Mouse (Mus musculus): ENCODE data around the gene Pla2g15. TPM values are rescaled to one million over a fixed set of nuclear protein-coding genes. Genes with fewer than 3 reads are reported as not detected.

Pla2g15 gene
- total and polyA plus RNA-seq, 3 experiments: 21.9 to 38.8 (median 21.9) TPM

DNA sequence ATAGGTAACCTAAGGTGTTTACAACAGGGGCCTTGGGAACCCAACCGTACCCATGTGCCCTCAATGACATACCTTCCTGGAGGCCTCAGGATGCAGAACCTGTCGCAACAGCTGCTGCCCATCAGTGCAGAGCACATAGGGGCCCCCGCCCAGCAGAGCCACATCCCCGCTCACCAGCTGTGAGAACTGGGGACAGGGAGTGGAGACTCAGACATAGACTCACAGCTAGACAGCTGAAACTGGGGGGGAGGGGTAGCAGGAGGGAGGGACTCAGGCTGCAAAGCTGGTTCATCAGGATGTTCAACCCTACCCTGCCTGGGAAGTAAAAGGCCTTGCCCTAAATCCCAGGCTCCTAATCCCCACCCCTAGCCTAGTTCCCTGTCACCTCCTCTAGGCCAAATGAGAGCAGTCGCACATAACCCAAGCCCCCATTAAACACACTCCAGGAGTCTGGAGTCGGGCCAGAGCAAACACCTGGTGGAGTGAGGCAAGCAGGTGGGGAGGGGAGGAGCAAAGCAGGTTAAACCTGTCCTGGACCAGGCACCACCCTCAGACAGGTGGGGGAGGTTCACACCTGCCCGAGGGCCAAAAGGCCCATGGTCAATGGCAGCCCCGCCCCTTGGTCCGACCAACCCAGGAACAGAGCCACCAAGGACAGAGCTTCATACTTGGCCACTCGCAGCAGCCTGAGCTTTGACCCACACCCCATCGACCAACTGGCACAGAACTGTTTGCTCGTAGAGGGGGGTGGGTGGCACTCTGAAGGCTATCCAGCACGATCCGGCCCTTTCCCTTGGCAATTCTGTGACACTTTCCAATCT lies 15.2 kb upstream of the Pla2g15 start:
- peak; percentile 52 for DNase-seq

DNA sequence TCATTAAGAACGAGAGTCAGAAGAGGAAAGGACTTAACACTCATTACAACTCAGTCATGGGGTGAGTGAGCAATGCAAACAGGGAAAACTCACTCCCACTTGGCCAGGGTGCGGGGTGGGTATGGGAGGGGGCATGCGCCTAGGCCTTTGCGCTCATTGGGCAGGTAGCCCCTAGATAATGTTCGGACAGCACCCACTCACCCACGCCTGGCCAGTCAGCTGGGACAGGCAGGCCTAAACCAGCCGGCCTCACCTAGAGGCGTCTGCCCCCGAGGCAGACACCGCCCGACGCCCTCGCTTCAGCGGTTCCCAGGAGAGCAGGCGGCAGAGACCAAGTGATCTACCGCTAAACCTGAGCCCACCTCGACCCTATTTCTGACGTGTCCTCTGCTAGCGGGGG lies 14.5 kb upstream of the Pla2g15 start:
- DNase-seq: no peak

DNA sequence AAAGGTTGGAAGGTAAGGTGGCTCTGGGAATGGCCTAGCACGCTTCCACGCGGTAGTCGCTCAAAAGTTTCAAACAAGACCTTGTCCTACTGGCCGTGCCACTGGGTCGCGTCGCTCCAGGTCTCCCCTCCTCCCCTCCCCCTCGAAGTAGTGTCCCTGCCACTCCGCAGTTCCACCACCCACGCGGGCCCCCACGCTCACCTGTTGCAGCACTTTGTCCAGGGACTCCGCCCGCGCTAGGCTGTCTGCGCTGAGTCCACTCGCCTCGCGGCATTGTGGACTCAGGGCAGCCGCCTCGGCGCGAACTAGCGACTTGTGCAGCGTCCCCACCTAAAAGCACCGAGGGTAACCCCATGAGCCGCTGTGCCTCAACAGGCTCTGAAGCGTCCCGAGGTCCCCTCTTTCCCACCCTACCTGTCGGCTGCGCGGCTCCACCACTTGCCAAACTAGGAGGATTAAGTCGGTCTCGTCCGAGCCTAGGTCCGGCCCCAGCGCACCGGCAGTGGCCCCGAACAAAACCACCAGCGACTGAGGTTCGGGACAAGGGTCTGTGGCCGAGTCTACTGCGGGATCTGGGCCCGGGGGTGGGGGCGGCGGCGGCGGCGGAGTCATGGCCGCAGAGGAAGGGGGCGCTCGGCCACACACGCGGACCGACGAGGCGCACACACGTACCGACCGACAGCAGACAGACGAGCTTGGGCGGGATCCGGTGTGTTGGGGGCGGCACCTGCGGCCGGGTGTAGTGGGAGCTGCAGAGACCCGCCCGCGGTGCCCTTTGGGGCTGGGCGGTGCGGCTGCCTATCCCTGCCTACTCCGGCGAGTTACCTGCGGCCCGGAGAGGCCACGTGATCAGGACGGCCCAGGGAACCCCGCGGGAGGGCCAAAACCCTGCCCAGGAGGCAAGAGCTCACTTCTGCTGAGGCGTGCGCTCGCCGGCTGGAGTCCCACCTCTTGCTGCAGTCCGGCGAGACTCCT lies 13.8 kb upstream of the Pla2g15 start, which contains the start of gene Esrp2:
Esrp2 (minus strand) TSS at position 819 of the 975 bp plus-strand sequence.
- peak; percentile 83 for DNase-seq

DNA sequence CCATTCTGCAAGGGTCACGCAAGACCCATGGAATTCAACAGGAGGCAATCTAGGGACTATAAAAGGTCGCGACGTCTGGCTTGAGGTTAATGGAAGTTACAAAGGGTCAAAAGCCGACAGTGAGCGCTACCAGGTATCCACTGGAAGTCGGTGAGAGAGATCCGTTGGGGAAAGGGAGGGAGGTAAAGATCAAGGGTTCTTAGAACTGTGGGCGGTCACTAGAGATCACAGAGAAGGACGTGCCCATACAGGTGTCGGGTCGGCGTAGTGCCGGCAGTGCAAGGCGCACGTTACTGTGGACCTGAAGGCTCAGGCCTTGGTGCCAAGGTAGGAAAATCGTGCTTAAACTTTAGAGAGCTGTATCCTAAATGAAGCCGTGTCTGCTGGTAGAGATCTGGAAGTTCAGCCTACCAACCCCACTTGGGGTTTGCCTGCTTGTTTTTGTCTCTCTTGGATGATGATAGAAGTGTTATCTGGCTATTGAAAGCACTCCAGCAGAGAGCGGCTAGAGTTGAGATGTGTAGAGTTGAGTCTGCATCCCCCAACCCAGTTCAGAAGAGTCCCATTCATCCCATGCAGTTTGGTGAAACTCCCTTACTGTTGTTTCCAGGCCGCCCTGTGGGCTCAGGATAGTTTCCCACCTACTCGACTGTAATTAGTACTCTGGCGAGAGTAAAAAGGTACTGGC lies 12.8 kb upstream of the Pla2g15 start:
- DNase-seq: no peak

DNA sequence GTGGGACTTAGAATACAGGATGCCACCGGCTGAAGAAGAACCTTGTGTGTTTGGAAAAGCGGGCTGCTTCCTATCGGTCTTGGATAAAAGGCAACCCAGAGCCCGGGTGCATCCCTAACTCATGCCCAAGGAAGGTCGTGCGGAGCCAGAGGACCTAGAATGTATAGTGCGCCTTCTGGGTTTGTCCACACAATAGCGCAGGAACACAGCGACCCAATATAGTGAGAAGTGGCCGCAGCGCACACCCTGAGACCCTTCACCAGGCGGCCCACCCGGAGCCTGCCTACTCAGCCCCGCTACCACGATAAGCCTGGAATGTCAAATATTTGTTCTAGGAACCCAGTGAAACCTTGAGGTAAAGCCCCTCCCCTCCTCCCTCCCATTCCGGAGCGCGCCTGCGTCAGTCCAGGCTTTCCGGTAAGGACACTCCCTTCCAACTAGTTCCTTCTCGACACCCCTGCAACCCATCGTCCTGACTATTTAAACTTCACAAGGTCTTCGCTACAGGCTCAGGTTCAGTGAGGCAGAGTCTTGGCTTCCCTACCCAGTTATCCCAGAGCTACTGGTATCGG lies 12.2 kb upstream of the Pla2g15 start:
- DNase-seq: peak; percentile 89

DNA sequence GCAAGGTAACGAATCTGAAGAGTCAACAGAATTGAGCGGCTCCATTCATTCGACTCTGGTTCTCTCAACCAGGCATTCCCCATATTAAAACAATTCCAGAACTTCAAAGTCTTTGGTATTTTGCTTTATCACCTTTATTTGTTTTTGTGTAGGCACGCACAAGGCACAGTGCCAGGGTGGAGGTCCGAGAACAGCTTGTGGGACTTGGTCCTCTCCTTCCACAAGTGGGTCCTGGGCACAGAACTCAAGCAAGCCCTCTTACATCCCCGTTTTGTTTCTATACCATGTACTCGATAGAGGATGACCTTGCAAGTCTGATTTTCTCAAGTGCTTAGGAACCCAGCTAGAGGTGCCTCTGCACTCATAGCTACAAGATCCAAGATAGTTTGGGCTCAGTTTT lies 11.6 kb upstream of the Pla2g15 start:
- no peak for DNase-seq

DNA sequence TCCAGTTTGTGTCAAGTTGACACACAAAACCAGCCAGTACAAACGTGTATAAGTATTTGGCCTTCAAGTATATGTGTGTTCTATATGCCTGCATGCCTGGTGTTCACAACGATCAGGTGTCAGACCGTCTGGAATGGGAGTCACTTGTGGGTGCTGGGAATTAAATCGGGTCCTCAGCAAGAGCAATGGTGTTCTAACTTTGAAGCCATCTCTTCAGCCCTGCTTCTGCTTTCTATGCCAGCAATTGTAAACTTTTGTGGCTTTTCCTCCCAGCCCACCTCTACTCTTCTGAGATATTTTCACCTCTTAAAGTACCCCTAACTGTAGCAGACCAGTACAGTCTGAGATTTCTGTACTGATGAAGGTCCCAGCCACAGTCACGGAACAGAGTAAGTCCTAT lies 10.0 kb upstream of the Pla2g15 start:
- no peak for DNase-seq

DNA sequence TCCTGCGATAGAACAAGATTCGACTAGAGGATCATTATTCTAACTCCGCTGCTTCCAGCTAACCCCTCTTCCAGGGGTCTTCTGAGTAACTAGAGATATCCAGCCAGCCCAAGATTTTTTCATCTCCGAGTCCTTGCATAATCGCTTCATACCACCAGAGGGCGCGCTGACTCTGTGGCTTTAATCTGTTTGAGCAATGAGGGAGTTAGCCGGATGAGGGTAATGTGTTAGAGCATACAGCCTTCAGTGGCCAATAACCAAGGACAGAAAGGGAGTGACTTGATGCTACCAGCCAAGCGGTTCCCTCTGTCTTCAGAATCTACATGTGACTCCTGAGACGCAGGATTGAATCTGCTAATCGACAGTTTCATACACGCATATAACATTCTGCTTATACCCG lies 9.4 kb upstream of the Pla2g15 start:
- DNase-seq: peak; percentile 86

DNA sequence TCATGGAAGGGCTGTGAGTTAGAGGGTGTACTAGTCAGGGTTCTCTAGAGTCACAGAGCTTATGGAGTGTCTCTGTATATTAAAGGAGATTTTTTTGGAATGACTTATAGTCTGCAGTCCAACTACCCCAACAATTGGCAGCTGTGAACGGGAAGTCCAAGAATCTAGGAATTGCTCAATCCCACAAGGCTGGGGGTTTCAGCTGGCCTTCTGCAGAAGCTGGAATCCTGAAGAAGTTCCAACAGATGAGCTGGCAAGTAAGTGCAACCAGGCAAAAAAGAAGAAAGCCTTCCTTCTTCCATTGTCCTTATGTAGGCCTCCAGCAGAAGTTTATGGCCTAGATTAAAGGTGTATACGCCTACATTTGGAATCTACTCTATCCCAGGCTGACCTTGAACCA lies 4.9 kb upstream of the Pla2g15 start:
- peak; percentile 74 for DNase-seq

DNA sequence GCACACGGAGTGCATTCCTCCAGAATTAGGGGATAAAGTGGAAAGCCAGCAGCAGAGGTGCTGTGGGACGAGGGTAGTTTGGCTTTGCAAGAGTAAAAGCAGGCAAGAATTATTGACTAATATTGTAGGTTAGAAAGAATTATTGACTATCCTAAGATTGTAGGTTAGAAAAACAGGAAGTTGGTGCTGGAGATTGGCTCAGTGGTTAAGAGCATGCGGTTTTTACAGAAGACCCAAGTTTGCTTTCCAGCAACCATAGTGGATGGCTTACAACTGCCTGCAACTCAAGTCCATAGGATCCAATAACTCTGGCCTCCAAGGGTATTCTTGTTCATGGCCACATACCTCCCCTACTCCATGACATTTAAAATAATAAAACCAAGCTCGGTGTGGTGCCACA lies 4.2 kb upstream of the Pla2g15 start:
- DNase-seq: no peak

DNA sequence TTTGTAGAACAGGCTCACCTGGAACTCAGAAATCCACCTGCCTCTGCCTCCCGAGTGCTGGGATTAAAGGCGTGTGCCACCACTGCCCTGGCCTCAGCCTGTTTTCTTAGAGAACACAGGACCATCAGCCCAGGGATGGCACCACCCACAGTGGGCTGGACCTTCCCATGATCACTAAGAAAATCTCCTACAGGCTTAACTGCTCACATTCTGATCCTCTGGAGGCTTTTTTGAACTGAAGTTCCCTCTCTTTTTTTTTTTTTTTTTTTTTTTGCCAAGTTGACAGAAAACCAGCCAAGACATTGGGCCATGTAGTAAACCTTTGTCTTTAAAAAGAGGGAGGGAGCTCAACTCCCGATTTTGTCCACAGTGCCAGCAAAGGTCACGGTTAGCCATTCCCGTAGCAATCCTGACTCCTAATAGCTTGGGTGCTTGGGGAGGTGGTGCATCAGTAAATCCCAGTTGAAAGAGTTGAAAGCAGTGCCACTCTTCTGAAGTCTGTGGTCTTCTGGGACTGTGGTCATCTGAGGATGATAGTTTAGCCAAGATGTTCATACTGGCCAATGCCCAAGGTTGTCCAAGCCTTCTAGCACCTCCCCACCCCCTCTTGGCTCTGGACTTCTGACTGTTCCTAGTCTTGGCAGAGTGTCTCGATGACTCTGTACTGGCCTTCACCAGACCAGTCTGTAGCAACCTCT lies 2.2 kb upstream of the Pla2g15 start:
- DNase-seq: peak; percentile 92

DNA sequence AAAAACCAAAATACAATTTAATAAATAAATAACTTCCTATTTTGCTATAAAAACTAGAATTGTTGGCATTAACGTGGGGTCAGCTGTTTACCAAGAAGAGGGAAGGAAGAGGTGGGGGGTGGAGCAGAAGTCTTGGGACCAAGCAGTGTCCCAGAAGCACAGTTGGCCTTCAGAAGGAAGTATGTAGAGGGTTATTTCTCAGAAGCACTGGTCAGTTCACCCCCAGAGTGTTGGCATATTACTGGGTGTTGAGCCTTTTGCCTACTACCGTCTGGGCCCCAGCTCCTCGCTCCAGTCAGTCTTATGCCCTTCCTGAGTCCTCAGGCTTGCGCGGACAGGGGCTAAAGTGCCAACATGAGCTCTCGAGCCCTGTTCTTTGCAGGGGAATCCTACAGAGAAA lies 1.2 kb upstream of the Pla2g15 start:
- peak; percentile 46 for DNase-seq

DNA sequence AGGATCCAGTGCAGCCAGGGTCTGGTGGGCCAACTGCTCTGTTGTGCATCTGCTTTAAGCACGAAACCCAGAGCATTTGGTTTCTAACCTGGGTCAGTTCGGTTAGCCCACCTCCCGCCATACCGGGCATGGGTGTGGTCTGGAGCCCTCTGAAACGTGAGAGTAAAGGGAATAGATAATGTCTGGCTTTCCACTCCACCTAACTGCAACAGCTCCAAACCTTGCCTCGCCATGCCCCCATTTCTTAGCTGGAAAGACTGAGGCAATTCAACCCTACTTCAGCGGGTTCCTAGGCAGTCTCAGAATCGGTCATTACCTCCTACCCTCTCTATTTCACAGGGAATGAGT lies 428 bp downstream of the Pla2g15 start:
- DNase-seq: no peak

DNA sequence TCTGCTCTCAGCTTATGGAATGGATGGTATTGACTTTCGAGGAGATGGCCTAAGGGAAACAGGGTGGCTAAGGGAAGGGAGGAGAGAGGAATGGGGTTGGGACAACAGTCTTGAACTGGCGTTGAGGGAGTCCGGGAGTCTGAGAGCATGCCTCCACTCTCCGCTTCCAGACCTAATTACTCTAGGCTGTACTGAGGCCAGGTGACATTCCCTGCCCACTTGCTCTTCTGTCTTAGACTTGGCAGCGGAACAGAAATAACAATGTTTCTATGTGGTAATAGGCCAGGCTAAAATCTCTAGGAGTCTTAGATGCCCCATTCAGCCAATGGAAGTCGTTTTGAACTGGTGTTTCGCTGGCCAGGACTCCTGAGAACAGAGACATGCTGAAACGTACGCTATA lies 842 bp downstream of the Pla2g15 start:
- DNase-seq: no peak

DNA sequence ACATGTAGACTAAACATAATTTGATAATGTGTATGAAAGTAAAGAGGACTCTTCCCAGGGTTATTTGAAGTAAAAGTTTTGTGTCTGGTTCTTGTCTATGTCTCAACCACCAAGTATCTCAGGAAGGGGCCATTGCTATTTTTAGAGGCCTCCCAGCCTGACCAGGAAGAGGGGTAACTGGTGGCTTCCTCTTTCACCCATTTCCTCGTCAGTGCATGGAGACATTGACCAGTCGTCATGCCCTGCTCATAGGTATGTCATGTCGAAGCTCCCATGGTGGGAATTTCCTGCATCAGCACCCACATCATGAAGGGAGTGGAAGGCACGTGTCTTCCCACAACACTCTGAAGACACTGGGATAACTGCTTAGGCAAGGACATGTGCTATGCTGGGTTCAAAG lies 2.7 kb downstream of the Pla2g15 start:
- no peak for DNase-seq

DNA sequence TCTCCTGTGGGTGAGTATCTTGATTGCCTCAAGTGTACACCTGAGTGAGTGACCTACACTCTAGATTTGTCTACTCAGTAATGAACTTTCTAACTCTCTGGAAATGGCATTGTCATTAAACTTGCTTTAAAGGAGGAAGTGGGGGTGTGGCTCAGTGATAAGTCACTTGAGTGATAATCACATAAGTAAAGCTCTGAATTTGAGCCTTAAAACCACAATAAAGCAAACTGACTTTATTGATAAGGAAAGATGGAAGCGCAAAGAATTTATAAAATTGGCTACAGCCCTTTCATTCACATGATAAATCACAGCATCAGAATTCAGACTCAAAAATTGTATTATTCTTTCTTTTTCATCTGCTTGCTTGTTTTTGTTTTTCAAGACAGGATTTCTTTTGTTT lies 7.2 kb downstream of the Pla2g15 start:
- DNase-seq: no peak

DNA sequence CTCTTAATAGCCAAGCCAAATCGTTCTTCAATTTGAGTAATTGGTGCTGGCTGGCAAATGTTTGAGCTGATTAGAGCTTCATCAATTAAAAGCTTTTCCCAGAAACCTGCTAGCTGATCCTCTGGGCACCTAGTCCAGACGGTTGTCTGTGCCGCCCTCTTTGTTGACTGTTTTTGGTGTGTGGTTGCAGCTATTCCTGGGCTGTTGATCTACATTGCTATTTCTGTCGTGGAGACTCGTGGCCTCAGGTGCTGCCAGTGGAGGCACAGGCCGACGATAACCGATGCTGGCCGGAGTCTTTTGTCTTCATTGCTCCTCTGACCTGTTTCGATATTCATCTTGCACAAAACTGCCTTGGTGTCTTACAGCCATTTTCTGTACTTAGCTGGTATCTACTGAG lies 8.2 kb downstream of the Pla2g15 start:
- DNase-seq: no peak

DNA sequence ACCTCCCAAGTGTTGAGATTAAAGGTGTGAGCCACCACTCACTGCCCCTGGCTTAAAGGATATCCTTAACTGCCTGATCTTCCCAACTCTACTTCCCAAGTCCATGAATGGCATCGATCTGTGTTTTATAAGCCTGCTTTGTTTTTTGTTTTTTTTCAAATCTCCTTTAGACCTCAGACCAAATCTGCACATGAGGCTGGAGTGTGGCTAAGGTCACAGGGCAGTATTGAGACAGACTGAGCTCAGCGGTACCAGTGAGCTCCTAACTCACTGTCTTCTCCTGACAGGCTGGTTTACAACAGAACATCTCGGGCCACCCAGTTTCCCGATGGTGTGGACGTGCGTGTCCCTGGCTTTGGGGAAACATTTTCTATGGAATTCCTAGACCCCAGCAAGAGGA lies 9.7 kb downstream of the Pla2g15 start:
- no peak for DNase-seq

DNA sequence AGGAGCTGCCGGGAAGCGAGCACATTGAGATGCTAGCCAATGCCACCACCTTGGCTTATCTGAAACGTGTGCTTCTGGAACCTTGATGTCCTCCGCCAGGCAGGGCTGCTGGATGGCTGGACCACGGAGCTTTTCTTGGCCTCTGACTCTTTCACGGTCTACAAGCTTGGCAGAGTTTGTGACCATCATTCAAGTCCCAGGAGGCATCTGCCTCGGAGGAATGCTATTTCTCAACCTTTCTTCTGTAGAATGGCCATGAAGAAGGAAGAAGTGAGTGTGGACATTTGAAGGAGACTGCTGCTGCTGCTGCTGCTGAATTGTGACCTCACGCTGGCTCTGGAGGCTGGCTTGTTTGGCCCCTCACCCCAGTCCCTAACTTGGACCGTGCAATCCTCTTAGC lies 13.1 kb downstream of the Pla2g15 start:
- DNase-seq: no peak

DNA sequence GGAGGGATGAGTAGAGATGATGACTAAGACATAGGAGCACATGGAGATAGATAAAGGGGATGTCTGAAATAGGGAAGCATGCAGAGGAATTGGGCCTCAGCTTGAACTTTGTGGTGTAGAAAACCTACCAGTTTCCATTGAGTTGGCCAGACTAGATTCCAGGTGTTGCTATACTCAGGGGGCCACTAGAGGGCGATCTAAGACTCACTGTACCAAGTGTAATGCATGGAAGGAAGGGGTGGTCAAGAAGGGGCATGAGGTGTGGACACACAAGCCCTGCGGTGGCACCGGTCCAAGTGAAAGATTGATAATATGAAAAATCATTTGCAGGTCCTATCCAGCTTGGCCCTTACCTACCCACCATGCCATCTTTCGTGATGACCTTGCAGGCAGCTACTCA lies 15.3 kb downstream of the Pla2g15 start:
- peak; percentile 70 for DNase-seq

DNA sequence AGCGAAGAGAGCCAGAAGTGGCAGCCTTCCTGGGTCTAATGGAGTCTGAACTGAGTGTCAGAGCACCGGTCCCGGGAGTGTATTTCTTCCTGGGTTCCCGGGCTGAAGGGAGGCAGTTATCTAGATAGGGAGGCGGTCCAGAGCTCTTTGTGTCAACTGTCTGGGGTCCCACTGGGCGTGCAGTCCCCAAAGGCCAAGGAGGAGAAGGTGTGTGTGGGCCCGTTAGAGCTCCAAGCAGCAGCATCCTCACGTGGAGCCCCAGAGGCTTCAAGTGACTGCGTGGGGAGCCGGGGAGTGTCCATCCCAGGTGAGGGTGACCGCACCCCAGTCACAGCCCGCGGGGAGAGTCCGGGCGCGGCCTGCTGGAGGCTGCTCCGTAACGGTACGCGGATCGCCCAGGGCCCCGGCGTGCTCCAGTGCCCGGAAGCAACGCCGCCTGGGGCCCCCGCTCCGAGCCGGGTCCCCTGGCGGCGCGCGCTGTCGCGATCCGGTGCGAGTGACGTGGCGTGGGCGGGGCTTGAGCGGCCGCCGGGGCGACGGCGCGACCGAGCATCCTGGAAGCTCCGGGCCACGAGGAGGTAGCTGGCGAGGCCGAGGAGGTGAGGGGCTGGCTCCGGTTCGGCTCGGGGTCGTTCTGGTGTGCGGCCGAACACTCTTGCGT lies 18.3 kb downstream of the Pla2g15 start, which contains the start of gene Slc7a6:
Slc7a6 (plus strand) TSS at position 502 of the 661 bp plus-strand sequence.
- peak; percentile 93 for DNase-seq

Measured in adrenal gland, adult 2 months (tissue).